Mouse (Mus musculus): ENCODE results near the gene Palm2. TPM values are rescaled to one million over a fixed set of nuclear protein-coding genes. Genes with fewer than 3 reads are reported as not detected.

Palm2 gene
- total RNA-seq, 2 experiments from 2014 or later, result 10.3 to 43.5 TPM

DNA sequence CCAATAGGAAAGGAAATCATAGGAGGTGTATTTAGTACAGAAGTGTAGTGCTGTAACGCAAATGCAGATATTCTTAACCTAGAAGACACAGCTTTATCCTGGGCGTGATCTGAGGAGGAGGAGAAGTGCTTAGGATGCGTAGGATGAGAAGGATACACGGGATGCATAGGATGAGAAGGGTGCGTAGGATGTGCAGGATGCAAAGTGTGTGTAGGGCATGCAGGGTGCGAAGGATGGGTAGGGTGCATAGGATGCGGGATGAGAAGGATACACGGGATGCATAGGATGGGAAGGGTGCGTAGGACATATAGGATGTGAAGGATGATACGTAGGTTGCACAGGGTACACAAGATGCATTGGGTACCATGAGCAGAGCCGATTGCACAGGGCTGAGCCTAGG lies 262.9 kb downstream of the Palm2 start:
- no peak for DNase-seq (ENCODE audit: low spot score in 2 of 2)

DNA sequence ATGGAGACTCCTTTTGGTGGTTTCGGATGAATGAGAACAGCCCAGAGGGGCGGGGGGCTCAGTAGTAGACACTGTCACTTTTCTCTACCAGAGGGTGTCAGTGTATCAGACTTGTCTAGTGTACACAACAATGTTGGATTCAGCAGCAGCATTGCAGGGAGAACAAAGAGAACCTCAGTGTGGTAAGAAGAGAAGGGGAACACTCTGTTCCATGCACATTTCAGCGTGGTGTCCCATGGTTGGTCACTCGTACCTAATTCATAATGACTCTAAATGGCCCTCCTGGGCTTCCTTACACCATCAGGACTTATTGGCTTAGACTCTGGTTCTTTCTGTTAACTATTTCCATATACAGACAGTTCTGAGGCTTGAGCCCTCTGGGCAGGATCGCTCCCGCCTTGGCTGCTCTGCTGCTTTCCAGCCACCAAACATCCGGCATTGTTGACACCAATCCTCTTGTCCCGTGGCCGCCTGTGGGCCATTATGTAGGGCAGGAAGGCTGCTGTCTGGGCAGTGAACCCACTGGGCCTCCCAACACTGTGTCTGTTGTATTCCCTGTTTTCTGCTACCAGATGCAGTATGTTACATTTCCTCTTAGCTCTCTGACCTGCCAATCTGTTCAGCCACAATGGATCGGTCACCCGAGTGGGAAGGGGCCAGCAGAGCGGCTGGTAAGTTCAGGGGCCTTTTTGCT lies 264.0 kb downstream of the Palm2 start:
- no peak for DNase-seq (ENCODE audit: low spot score in 2 of 2)

DNA sequence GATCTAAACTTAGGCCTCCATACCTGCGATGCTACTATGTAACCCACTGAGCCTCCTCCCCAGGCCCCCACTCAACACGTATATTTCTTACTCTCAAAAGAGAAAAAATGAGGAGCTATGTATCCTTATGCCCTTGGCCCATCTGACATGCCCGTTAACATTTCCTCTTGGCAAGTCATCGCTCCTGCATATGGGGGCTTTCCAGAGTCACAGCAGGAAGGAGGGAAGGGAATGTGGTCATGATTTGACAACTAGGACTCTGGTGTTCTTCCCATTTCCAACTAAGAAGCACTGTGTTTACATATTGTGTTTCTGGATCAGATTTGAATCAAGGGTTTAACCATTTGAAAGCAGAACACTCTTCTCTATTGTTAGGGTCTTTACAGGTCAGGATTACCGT lies 267.5 kb downstream of the Palm2 start:
- no peak for DNase-seq (ENCODE audit: low spot score in 2 of 2)

DNA sequence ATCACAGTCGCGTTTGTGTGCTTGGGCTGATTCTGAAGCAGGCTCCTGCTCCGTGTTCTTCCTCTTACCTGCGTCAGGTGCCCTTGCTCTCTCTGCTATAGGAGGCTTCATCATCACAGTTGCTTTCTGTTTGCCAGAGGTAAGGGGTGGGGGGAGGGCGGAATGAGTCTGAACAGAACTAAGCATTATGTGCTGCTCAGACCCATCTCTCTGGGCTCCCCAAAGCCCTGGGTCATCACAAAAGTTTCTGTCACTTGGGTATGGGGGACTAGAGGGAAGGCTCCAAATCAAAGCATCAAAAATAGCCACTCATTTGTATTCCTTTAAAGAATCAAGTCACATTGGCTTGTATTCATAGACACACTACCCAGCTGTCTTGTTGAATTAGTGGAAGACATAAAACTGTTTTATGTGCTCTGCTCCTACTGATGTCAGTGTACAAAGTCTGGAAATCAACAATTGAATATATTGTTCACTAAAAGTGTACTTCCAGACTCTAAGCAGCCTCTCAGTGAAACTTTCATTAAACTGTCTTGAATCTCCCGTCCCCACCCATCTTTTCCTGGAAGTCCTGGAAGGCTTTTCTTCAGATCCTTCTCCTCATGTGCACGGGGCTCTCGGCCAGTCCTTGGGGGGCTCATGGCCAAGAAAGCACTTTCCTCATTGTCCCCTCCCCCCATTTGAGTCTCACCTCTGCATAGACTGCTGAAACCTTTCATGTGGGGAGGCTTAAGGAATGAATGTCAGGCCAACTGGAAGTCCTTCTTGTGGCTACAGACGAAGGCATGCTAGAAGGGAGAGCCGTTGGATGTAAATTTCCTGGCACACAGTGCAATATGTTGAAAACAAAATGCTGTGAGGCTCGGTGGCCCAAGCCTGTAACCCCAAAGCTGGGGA lies 269.8 kb downstream of the Palm2 start:
- no peak for DNase-seq (ENCODE audit: low spot score in 2 of 2)

DNA sequence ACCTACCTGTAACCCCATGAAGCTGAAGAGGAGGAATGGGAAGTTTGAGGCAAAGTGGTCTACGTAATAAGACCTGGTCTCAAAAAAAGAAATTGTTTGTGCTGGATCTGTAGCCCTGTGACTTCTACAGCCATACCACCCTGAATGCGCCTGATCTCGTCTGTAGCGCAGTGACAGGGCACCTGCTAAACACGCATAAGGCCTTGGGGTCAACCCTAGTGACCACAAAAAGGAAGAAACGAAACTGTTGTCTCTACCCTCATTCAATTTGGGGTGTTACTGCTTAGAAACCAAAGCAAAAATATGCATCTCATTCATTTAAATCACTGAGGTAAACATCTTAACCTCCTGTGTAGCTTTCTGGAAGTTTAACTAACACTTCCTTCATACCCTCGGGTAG lies 270.5 kb downstream of the Palm2 start:
- no peak for DNase-seq (ENCODE audit: low spot score in 2 of 2)

DNA sequence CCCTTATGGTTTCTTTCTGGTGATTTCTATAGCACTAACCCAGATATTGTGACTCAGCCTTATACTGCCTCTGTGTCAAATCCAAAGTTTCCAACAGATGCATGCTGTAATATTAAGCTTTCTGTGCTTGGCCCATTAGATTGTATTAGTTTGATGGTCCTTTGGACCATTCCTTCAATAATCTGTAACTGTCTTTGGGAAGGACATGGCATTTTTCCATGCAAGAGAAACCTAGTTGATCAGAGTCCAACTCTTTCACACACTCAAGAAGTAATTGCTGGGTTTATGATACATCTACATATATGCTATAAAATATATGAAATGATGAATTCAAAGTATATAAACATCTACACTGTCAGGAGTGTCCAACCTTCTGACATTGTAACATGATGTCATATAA lies 281.8 kb downstream of the Palm2 start:
- DNase-seq (ENCODE audit: low spot score in 2 of 2), result no peak

DNA sequence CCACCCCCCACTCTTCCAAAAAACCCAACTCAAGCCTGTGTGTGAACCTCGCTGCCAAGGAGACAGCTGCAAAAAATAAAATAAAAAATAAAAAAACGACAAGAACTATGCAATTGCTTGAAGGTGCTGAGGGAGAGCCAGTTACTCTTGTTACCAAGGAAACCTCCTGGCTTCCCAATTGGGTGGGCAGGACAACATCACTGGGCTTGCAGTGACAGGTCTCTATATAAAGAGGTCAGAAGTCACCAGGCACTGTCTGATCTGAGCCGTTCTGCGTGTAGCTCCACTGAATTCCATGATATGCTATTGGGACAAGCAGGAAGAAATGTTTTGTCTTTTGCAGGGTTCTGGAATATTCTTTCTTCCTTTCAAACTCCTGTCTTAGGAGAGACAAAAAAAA lies 282.7 kb downstream of the Palm2 start:
- no peak for DNase-seq (ENCODE audit: low spot score in 2 of 2)

DNA sequence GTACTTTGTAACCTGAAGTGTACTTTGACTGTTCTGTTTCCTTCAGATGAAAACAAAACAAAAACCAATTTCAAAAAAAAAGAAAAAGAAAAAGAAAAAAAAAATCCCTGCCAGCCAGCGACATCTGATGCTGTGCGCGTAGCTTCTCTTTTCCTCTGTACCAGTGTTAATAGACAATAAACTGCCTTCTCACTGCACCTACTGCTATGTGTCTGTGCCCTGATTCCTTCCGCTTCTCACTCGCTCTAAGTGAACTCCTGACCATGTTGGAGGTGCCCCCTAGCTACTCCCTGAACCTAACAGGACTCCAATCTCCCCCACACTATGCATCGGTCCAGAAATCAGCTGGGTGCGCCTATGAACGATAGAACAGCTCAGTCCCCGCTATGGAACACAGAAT lies 283.3 kb downstream of the Palm2 start, which contains the start of gene Akap2:
Gene Akap2 (plus strand): TSS at position 304 of the 400 bp plus-strand sequence.
- no peak for DNase-seq (ENCODE audit: low spot score in 2 of 2)

DNA sequence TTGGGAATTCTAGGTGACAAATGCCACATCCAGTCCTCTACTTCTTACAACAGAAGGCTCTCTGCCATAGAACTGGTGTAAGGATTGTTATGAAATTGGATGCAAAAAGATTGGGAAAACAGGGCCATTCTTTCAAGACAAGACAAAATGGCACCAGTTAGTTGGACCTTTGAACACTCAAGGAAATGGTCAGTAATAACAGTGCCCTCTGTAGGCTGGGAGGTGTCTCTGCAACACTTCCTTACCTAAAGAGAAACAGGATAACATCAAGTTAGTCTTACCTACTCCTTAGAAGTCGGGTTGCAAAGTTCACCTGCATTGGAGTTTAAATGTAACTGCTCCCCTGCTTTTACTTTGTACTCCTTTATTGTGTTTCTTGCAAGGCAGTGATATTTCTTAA lies 285.3 kb downstream of the Palm2 start:
- DNase-seq (ENCODE audit: low spot score in 2 of 2), result no peak

DNA sequence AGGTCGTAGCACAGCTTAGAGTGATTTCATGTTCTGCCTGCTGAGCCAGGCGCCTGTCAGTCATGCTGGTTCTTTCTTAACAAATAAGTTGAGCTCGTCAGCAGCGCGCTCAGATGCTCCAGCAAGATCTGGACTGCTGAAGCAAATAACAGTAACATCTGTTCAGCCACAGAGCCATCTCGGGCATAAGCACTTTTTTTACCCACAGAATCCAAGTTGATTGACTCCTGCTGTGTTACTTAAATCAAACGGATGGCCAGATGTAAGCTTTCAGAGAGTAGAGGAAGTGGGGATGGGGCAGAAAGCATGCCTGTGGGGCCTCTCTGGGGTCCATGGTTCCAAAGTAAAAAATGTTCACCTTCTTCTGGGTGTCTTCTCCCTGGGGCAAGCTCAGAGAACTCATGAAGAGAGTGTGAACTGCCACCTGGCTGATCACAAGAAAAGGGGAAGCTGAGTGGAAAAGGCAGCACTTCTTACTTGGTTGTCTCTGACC lies 286.9 kb downstream of the Palm2 start:
- no peak for DNase-seq (ENCODE audit: low spot score in 2 of 2)

DNA sequence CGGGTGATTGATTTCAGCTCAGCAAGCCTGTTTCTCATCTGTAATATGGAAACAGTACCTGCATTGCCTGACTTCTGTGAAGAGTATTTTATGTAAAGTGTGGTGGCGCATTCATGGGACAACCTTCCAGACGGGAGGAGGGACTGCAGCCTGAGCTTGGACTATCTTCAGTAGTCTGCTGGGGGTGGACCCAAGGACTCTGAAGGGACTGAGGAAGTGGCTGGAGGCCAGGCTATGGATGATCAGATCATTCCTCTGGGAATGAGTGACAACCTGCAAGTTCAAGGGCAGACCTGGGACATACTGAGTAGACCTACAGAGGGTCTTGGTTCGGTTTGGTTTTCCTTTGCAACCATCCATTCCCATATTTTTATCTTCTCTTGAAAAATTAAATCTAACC lies 288.2 kb downstream of the Palm2 start:
- DNase-seq (ENCODE audit: low spot score in 2 of 2), result no peak

DNA sequence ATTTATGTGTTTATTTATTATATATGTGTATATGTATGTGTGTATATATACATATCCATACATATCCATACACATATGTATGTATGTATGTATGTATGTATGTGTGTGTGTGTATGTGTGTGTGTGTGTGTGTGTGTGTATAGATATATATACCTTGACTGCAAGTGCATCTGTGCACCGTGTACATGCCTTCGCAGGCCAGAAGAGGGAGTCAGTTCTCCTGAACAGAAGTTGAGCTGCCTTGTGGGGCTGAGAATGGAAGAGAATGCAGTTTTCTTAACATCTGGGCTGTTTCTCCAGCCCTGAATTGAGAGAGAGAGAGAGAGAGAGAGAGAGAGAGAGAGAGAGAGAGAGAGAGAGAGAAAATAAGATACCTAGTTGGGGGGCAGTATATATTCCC lies 289.6 kb downstream of the Palm2 start:
- no peak for DNase-seq (ENCODE audit: low spot score in 2 of 2)

DNA sequence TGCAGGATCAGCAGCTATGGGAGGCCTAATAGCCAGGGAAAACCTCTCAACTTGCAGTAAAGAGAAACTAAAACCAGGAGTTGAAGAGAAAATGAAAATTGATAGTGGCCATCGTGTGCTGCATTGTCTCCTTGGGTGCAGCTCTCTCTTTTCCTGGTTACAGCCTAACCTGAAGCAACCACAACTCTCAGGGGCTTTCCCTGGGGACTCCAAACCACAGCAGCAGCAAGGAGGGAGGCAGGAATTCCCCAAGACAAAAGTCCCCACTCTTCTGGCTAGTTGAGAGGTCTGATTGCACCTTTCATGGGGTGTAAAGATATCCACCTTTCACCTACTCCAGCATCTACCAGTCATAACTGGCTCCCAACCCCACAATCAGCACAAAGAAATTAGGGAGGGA lies 291.5 kb downstream of the Palm2 start:
- no peak for DNase-seq (ENCODE audit: low spot score in 2 of 2)

DNA sequence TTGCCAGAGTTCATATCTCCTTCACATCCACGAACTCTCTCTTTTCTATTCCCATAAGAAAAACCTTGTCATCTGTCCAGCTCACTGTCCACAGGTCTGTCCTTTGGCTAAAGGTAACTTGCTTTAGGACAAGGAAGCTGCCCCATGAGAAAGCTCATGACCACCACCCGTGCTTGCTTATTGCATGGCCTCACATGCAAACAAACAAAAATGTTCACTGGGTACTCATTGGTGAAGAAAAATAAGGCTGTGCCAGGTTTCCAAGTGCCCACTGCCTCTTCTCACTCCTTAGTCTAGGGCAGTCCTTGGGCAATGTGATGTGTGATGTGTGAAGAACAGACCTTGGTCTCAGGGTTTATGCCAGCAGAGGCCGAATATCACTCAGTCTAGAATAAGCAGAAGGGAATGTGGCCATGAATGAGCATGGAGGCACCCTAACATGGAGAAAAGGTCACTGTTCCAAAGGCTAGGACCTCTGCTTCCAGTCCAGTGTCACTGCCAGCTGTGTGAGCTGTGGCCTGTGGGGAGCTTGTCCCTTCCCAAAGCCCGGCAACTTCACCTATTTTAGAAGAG lies 294.6 kb downstream of the Palm2 start:
- no peak for DNase-seq (ENCODE audit: low spot score in 2 of 2)

DNA sequence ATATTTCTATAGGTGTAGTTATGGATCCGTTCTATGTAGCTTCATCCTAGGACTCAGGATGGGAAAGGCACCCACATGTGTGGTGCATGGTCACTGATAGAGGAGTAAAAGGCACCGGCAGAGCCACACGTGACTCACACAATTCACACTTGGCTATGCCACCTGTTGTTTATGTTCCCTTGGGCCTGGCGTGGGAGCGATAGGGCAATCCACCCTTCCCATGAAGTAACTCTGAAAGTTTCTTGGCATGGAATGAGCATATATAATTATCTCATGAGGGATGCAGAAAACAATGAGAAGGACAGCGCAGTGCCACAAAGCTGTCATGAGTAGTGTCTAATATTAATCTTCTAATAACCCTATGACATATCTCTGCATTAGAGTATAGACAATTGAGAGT lies 296.0 kb downstream of the Palm2 start:
- no peak for DNase-seq (ENCODE audit: low spot score in 2 of 2)

DNA sequence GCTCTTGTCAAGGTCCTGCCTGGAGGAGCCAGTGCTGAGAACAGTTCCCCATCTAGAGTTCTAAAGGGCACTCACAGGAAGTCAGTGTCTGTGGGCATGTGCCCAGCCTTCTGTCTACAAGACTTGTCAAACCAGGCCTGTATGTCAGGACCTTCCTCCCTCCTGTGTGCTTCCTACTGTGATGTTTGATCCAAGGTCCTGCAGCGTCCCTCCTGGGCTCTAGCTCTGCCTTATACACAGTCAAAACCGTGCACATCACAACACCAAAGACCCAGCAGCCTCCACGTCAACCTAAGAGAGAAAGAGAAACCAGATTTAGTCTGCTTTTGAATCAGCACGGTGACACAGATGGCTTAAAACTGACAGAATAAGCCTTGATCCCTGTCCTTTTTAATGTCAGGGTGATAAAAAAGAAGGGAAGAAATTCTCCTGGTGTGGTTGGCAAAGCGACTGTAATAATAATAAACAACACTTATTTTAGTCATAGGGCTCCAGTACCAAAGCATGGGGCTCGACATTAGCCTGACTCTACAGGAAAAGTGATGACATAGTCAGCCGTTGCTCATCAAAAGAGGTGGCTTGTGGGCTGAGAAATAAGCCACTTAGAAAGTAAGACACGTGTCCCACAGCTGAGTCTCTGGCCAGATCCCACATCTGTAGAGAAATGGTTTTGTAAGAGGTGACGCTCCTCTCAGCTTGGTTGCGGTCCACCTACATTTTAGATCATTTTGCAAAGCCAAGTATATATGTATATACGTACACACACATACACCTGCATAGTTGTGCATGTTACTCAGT lies 297.0 kb downstream of the Palm2 start:
- no peak for DNase-seq (ENCODE audit: low spot score in 2 of 2)

DNA sequence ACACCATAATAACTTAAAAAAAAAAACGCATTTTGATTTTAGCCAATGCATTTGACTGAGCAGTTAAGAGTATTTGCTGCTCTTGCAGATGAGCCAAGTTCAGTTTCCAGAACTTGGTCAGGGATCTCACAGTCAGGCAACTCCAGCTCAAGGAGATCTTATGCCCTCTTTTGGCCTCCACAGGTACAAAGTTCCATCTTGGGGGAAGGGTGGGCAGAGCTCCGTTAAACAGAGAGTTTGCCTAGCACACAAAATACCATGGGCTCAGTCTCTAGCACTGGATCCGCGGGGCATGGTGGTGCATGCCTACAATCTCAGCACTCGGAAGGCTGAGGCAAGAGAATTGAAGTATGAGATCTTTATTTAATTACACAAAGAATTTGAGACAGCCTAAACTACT lies 298.3 kb downstream of the Palm2 start:
- no peak for DNase-seq (ENCODE audit: low spot score in 2 of 2)

DNA sequence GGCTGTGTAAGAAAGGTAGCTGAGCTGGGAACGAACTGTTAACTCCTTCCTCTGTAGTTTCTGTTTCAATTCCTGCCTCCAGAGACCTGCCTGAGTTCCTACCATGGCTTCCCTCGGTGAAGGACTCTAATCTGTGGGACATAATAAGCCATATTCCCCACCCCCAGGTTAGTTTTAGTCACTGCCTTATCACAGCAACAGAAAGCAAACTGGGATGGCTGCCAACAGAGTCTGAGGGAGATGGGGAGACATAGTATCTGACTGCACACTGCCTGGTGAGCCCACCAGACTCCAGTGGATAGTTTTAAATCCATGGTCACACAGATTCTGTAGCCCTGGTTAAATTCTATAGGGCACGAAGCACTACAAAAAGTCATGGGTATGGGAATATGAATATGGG lies 299.4 kb downstream of the Palm2 start:
- DNase-seq (ENCODE audit: low spot score in 2 of 2), result peak in 1 of 2 experiments; percentile 48

DNA sequence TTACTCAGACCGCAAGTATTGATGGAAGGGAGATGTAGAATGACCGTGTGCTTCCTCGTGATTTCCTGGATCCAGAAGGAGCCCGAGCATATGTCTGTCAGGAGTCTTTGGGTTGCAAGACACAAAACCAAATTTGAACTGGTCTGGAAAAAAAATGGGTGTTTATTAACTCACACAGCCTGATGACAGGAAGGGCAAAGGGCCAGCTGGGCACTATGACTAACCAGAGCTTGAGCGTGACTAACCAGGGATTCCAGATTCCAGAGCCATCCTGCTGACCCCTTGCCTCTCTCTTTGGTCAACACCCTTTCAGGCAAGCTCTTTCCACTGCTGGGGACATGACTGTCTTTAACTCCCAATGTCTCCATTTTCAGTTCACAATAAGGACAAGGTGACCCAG lies 301.4 kb downstream of the Palm2 start:
- DNase-seq (ENCODE audit: low spot score in 2 of 2), result peak in 1 of 2 experiments; percentile 49

DNA sequence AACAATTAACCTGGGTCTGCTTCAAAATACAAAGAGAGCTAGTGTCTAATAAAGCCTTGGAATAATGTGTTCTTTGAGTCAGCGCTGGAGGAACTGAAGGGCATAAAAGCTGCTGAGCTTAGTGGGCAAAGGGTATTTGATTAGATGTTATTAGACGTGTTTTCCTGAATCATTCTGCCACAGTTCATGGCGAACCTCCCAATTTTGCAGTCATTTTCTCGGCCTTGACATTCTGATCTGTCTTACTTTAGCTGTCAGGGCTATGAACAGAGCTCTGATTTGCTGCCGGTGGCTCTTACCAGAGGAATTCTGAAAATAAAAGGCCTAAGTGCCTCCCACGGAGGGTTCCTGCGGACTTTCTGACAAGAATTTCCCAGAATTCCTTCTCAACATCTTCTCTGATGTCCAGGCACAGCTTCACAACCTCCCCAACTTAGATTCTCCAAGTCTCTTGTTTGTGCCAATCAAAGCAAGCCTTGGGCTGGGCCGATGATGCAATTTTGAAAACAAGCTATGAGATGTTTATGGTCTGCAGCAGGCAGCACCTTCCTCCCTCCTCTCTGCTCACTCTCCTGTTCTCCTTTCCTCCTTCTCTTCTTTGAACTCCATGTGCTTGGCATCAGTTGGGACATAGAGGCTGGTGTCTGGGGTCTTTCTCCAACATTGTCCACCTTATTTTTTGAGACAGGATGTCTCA lies 305.0 kb downstream of the Palm2 start:
- peak in 1 of 2 experiments; percentile 52 for DNase-seq (ENCODE audit: low spot score in 2 of 2)
